Mouse (Mus musculus) adrenal gland, postnatal 0 days (tissue): ENCODE data around the gene Rab7b. TPM values are rescaled to one million over a fixed set of nuclear protein-coding genes. Genes with fewer than 3 reads are reported as not detected.

ENCODE experiments used
- polyA plus RNA-seq: library from polyadenylated mRNA; unstranded; fragments of >200 nt; fragmentation: Nextera tagmentation; extraction: Ambion mirVana; gene quantifications from 2 replicates; pipeline ENCODE4 v1.2.1, GENCODE M21; 2015

Gene Rab7b
- polyA plus RNA-seq = 11.9 and 15.6 TPM in 2 replicates

GRCm38 (mm10) chr1:131688475-131688874, at the start of gene Rab7b:
TSS of gene Rab7b (plus strand) at chr1:131688695.

GRCm38 (mm10) chr1:131743868-131744464, 55.5 kb downstream of the Rab7b start, which contains the start of gene Slc26a9:
TSS of gene Slc26a9 (plus strand) at chr1:131744022.

Other genes starting within 250 kb of the Rab7b start
- 8.4 and 10.8 TPM in 2 replicates for gene Srgap2, start 161.3 kb upstream of the Rab7b start, polyA plus RNA-seq
- 1.3 and 1.8 TPM in 2 replicates for gene Fam72a, start 160.8 kb upstream of the Rab7b start, polyA plus RNA-seq
- not detected in 2 replicates for gene Avpr1b, start 89.5 kb upstream of the Rab7b start, polyA plus RNA-seq
- 3.8 and 5.6 TPM in 2 replicates for gene Ctse, start 50.4 kb upstream of the Rab7b start, polyA plus RNA-seq
- gene Slc26a9, start 55.3 kb downstream of the Rab7b start, polyA plus RNA-seq = 0.06 TPM in 1 of 2 replicates, not detected in the other
- gene Pm20d1, start 108.7 kb downstream of the Rab7b start, polyA plus RNA-seq = 2.7 and 8.9 TPM in 2 replicates
- gene Slc41a1, start 138.8 kb downstream of the Rab7b start, polyA plus RNA-seq = 9.3 and 16.7 TPM in 2 replicates
- 27.8 and 31.3 TPM in 2 replicates for gene Rab29, start 178.5 kb downstream of the Rab7b start, polyA plus RNA-seq
- gene Nucks1, start 221.8 kb downstream of the Rab7b start, polyA plus RNA-seq = 26.6 and 33.6 TPM in 2 replicates